Mouse (Mus musculus) kidney, embryonic 15.5 days (tissue): ENCODE results near the gene Gimap9. TPM values are rescaled to one million over a fixed set of nuclear protein-coding genes. Genes with fewer than 3 reads are reported as not detected.

Source experiments
- ATAC-seq: fragments of 200-750 bp; cut with Nextera tagmentation; replicated peaks from 2 replicates; pipeline ENCODE4 v1.8.0; 2017; ENCODE audit warnings: moderate TSS enrichment; ENCODE audit not compliant: low FRiP score
- H3K27ac ChIP-seq: fragments of 300-500 bp; sonication (generic); 2 replicates; pipeline ENCODE4 v1.5.1; 2015; ENCODE audit warnings: mild to moderate bottlenecking, inconsistent platforms
- H3K27me3 ChIP-seq: fragments of 300-500 bp; sonication (generic); 2 replicates; pipeline ENCODE4 v1.6.1; 2015; ENCODE audit warnings: inconsistent platforms
- H3K36me3 ChIP-seq: fragments of 300-500 bp; sonication (generic); 2 replicates; pipeline ENCODE4 v1.6.1; 2015; ENCODE audit warnings: inconsistent platforms
- H3K4me1 ChIP-seq: fragments of 300-500 bp; sonication (generic); 2 replicates; pipeline ENCODE4 v1.6.1; 2015; ENCODE audit warnings: inconsistent platforms
- H3K4me2 ChIP-seq: fragments of 300-500 bp; sonication (generic); 2 replicates; pipeline ENCODE4 v1.6.1; 2015; ENCODE audit warnings: moderate library complexity, mild to moderate bottlenecking, inconsistent platforms
- H3K4me3 ChIP-seq: fragments of 300-500 bp; sonication (generic); replicated peaks from 2 replicates; pipeline ENCODE4 v1.5.1; 2015; ENCODE audit warnings: mild to moderate bottlenecking, inconsistent platforms
- H3K9ac ChIP-seq: fragments of 300-500 bp; sonication (generic); 2 replicates; pipeline ENCODE4 v1.6.1; 2015; ENCODE audit warnings: mild to moderate bottlenecking, inconsistent platforms
- H3K9me3 ChIP-seq: fragments of 300-500 bp; sonication (generic); replicated peaks from 2 replicates; pipeline ENCODE4 v1.6.1; 2016; ENCODE audit warnings: inconsistent platforms
- WGBS: fragments of 180-500 bp; shearing (Covaris S2); methylation state at CpG from one replicate; pipeline ENCODE4 v1.1.7; 2015; ENCODE audit warnings: mixed read lengths; 5-methylcytosine and 5-hydroxymethylcytosine counted together
- polyA plus RNA-seq: library from polyadenylated mRNA; unstranded; fragments of >200 nt; fragmentation: Nextera tagmentation; extraction: Ambion mirVana; gene quantifications from 2 replicates; pipeline ENCODE4 v1.2.1, GENCODE M21; 2015

The Gimap9 gene
- polyA plus RNA-seq, 1 experiment from 2014 or later = 11.7 TPM

- ATAC-seq = no peak
- no peak overlapping the region for H3K4me2 ChIP-seq
- no peak overlapping the region for H3K27ac ChIP-seq
- no peak overlapping the region for H3K9ac ChIP-seq
- WGBS = 70% methylated on average over 2 of the region's 2 CpGs
- H3K4me1 ChIP-seq = no peaks in the 10 kb centered on the region
- no peaks in the 10 kb centered on the region for H3K27me3 ChIP-seq
- H3K9me3 ChIP-seq = no peaks in the 10 kb centered on the region
- no peak overlapping the region for H3K4me3 ChIP-seq
- no peaks in the 10 kb centered on the region for H3K36me3 ChIP-seq
These were observed 37.4 kb upstream of the Gimap9 start for GRCm38 (mm10) chr6:48638553-48638952.

- H3K27ac ChIP-seq = no peak overlapping the region
- H3K9me3 ChIP-seq = no peaks in the 10 kb centered on the region
- no peak overlapping the region for H3K4me2 ChIP-seq
- no peak overlapping the region for H3K9ac ChIP-seq
- no peak overlapping the region for H3K4me3 ChIP-seq
- no peaks in the 10 kb centered on the region for H3K36me3 ChIP-seq
- H3K4me1 ChIP-seq = no peaks in the 10 kb centered on the region; the same call in 1 of the 2 replicates
- H3K27me3 ChIP-seq = peaks cover 3% of the 10 kb centered on the region; the same call in 1 of the 2 replicates
- no peak for ATAC-seq
- 71% methylated on average over 6 of the region's 6 CpGs for WGBS
These were observed 34.5 kb upstream of the Gimap9 start for GRCm38 (mm10) chr6:48641391-48641790.

- Histone ChIP-seq H3K27ac (no peak overlapping the region), H3K4me2 (no peak overlapping the region), H3K4me1 (peaks cover 4% of the 10 kb centered on the region), H3K9me3 (no peaks in the 10 kb centered on the region), H3K4me3 (no peak overlapping the region), H3K36me3 (no peaks in the 10 kb centered on the region), H3K27me3 (peaks cover 3% of the 10 kb centered on the region; the same call in 1 of the 2 replicates), H3K9ac (no peak overlapping the region)
- 20% methylated on average over 4 of the region's 4 CpGs for WGBS
- ATAC-seq = no peak
These were observed 33.1 kb upstream of the Gimap9 start for GRCm38 (mm10) chr6:48642764-48643292.

GRCm38 (mm10) chr6:48645660-48646308, 30.1 kb upstream of the Gimap9 start:
- peaks cover 4% of the 10 kb centered on the region for H3K4me1 ChIP-seq
- no peak overlapping the region for H3K27ac ChIP-seq
- no peak overlapping the region for H3K4me3 ChIP-seq
- peaks cover 3% of the 10 kb centered on the region; the same call in 1 of the 2 replicates for H3K27me3 ChIP-seq
- no peak overlapping the region for H3K4me2 ChIP-seq
- H3K9ac ChIP-seq = no peak overlapping the region
- no peaks in the 10 kb centered on the region for H3K36me3 ChIP-seq
- no peaks in the 10 kb centered on the region for H3K9me3 ChIP-seq
- 0 out of 2 replicates have a peak, but pooled peaks have one; percentile 36 for ATAC-seq
- 9% methylated on average over 12 of the region's 12 CpGs for WGBS

GRCm38 (mm10) chr6:48646309-48646690, 29.6 kb upstream of the Gimap9 start:
- H3K27me3 ChIP-seq = peaks cover 3% of the 10 kb centered on the region; the same call in 1 of the 2 replicates
- H3K4me3 ChIP-seq = no peak overlapping the region
- no peak for ATAC-seq
- peaks cover 4% of the 10 kb centered on the region for H3K4me1 ChIP-seq
- H3K9me3 ChIP-seq = no peaks in the 10 kb centered on the region
- H3K4me2 ChIP-seq = no peak overlapping the region
- H3K36me3 ChIP-seq = no peaks in the 10 kb centered on the region
- H3K9ac ChIP-seq = no peak overlapping the region
- WGBS = 79% methylated on average over 4 of the region's 4 CpGs
- no peak overlapping the region for H3K27ac ChIP-seq

GRCm38 (mm10) chr6:48646995-48647394, 28.9 kb upstream of the Gimap9 start, which contains the start of gene Gimap8:
TSS of gene Gimap8 (plus strand) at chr6:48647234.
- no peak for ATAC-seq
- H3K36me3 ChIP-seq = no peaks in the 10 kb centered on the region
- H3K27ac ChIP-seq = no peak within 1 kb of the TSS
- peaks cover 3% of the 10 kb centered on the region; the same call in 1 of the 2 replicates for H3K27me3 ChIP-seq
- peak within 1 kb of the TSS; percentile 28 for H3K4me2 ChIP-seq
- peak within 1 kb of the TSS; percentile 14 for H3K4me3 ChIP-seq
- no peak within 1 kb of the TSS for H3K9ac ChIP-seq
- H3K9me3 ChIP-seq = no peaks in the 10 kb centered on the region
- H3K4me1 ChIP-seq = peaks cover 4% of the 10 kb centered on the region
- 43% methylated on average over 3 of the region's 3 CpGs for WGBS

GRCm38 (mm10) chr6:48647611-48648010, 28.3 kb upstream of the Gimap9 start:
- ATAC-seq = no peak
- H3K9me3 ChIP-seq = no peaks in the 10 kb centered on the region
- H3K4me2 ChIP-seq = peak overlapping the region; percentile 28
- 92% methylated on average over 2 of the region's 2 CpGs for WGBS
- H3K27me3 ChIP-seq = peaks cover 3% of the 10 kb centered on the region; the same call in 1 of the 2 replicates
- no peak overlapping the region for H3K9ac ChIP-seq
- H3K36me3 ChIP-seq = no peaks in the 10 kb centered on the region
- peaks cover 4% of the 10 kb centered on the region for H3K4me1 ChIP-seq
- H3K27ac ChIP-seq = no peak overlapping the region
- 0 out of 2 replicates have a peak overlapping the region, but pooled peaks have one; percentile 14 for H3K4me3 ChIP-seq

GRCm38 (mm10) chr6:48648779-48649178, 27.1 kb upstream of the Gimap9 start:
- 89% methylated on average over 4 of the region's 4 CpGs for WGBS

GRCm38 (mm10) chr6:48650041-48650440, 25.9 kb upstream of the Gimap9 start:
- Histone ChIP-seq H3K4me2 (no peak overlapping the region), H3K4me3 (no peak overlapping the region), H3K36me3 (no peaks in the 10 kb centered on the region), H3K27ac (no peak overlapping the region), H3K9me3 (no peaks in the 10 kb centered on the region), H3K27me3 (peaks cover 2% of the 10 kb centered on the region; the same call in 1 of the 2 replicates), H3K9ac (no peak overlapping the region), H3K4me1 (peaks cover 4% of the 10 kb centered on the region)
- ATAC-seq = no peak
- 89% methylated on average over 9 of the region's 9 CpGs for WGBS

More at GRCm38 (mm10) chr6:48648779-48649178, 27.1 kb upstream of the Gimap9 start:
- H3K27ac ChIP-seq = no peak overlapping the region
- no peaks in the 10 kb centered on the region for H3K36me3 ChIP-seq
- H3K4me3 ChIP-seq = no peak overlapping the region
- no peaks in the 10 kb centered on the region for H3K9me3 ChIP-seq
- H3K4me2 ChIP-seq = no peak overlapping the region
- H3K27me3 ChIP-seq = peaks cover 3% of the 10 kb centered on the region; the same call in 1 of the 2 replicates
- peaks cover 4% of the 10 kb centered on the region for H3K4me1 ChIP-seq
- no peak overlapping the region for H3K9ac ChIP-seq
- no peak for ATAC-seq

GRCm38 (mm10) chr6:48658721-48659120, 17.2 kb upstream of the Gimap9 start:
- H3K27ac ChIP-seq = no peak overlapping the region
- 58% methylated on average over 5 of the region's 5 CpGs for WGBS

GRCm38 (mm10) chr6:48664750-48665149, 11.2 kb upstream of the Gimap9 start:
- ATAC-seq = no peak
- Histone ChIP-seq H3K27me3 (no peaks in the 10 kb centered on the region), H3K9ac (no peak overlapping the region), H3K27ac (no peak overlapping the region), H3K9me3 (no peaks in the 10 kb centered on the region), H3K4me3 (no peak overlapping the region), H3K4me2 (no peak overlapping the region), H3K4me1 (no peaks in the 10 kb centered on the region), H3K36me3 (no peaks in the 10 kb centered on the region)
- 80% methylated on average over 4 of the region's 4 CpGs for WGBS

More at GRCm38 (mm10) chr6:48658721-48659120, 17.2 kb upstream of the Gimap9 start:
- H3K9ac ChIP-seq = no peak overlapping the region
- ATAC-seq = no peak
- no peaks in the 10 kb centered on the region for H3K9me3 ChIP-seq
- H3K4me2 ChIP-seq = no peak overlapping the region
- H3K4me3 ChIP-seq = no peak overlapping the region
- no peaks in the 10 kb centered on the region for H3K36me3 ChIP-seq
- no peaks in the 10 kb centered on the region for H3K27me3 ChIP-seq
- H3K4me1 ChIP-seq = no peaks in the 10 kb centered on the region

GRCm38 (mm10) chr6:48665471-48665870, 10.5 kb upstream of the Gimap9 start:
- Histone ChIP-seq H3K9ac (no peak overlapping the region), H3K4me3 (no peak overlapping the region), H3K4me2 (no peak overlapping the region), H3K27ac (0 out of 2 replicates have a peak overlapping the region, but pooled peaks have one; percentile 68), H3K36me3 (no peaks in the 10 kb centered on the region), H3K9me3 (no peaks in the 10 kb centered on the region), H3K4me1 (no peaks in the 10 kb centered on the region), H3K27me3 (no peaks in the 10 kb centered on the region)
- 92% methylated on average over 9 of the region's 9 CpGs for WGBS
- ATAC-seq = no peak
